ENCODE assay signal across 8 mouse cellular contexts in the genomic region with DNA sequence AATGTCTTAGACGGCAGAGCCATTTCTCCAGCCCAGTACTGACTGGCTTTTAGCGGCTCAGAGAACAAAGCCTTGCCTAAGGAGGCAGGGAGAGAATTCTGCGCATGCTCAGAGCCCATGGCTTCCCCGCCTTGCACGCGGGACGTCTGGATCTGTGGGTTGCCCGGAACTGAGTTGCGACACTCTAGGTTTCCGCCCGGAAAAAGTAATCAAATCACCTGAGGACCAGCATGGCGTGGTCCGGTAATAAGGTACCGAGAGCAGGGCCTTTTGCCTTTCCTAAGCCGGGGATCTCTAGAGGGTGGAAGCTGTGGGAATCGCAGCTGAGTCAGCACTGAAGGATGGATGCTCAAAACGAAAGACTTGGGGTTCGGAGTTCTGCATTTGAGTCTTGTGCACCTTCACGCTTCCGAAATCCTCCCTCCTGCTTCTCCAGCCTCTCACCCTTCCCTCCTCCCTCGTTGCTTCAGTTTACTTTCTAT. TPM values are rescaled to one million over a fixed set of nuclear protein-coding genes. Genes with fewer than 3 reads are reported as not detected.
DNase-seq lines count a peak whose midpoint lies in the region; ATAC-seq and TF ChIP-seq lines count a peak whose summit lies in the region.

A gene (plus strand): TSS at position 105 of the 482 bp plus-strand sequence.

- under 1% methylated on average over 21 of the region's 21 CpGs for WGBS in forebrain, embryonic 14.5 days
- under 1% methylated on average over 21 of the region's 21 CpGs for WGBS in lung, adult 2 months

- peak; percentile 98 for ATAC-seq in cerebellum, adult (ENCODE audit: insufficient number of reproducible peaks, low FRiP score, low TSS enrichment)
- peak; percentile 99 for ATAC-seq in forebrain, embryonic 14.5 days
- ATAC-seq in neutrophil, adult 5-6 weeks (ENCODE audit: extremely low read depth, insufficient number of reproducible peaks, low FRiP score, poor library complexity, severe bottlenecking): peak; percentile 90

- H3K9ac ChIP-seq in ES-Bruce4 (ENCODE audit: low read depth, poor library complexity, severe bottlenecking): peak within 1 kb of the TSS; percentile 80
- peak within 1 kb of the TSS; percentile 84 for H3K9ac ChIP-seq in forebrain, embryonic 14.5 days (ENCODE audit: low read length)

- TF ChIP-seq CTCF in ES-Bruce4 (IDR thresholded peaks at IDR 0.05; ENCODE audit: low read depth, low read length): no peak
- no peak for TF ChIP-seq CTCF in lung, adult 2 months (IDR thresholded peaks at IDR 0.05; ENCODE audit: insufficient read depth, low read length)

- H3K4me2 ChIP-seq in forebrain, embryonic 14.5 days (ENCODE audit: low read length): peak within 1 kb of the TSS; percentile 55

- peak; percentile 99 for DNase-seq in forebrain, embryonic 14.5 days (ENCODE audit: low spot score)
- DNase-seq in heart, postnatal 25 days (ENCODE audit: low spot score): peak; percentile 73
- peak; percentile 88 to 95 for DNase-seq in layer of hippocampus, adult 18-20 months (ENCODE audit: low spot score in 2 of 2)
- peak; percentile 80 for DNase-seq in lung, adult 2 months
- peak; percentile 83 to 90 for DNase-seq in thymus, adult 18-20 months

- H3K9me3 ChIP-seq in ES-Bruce4 (replicated peaks; ENCODE audit: control insufficient read depth, insufficient read depth, low read length, poor library complexity, severe bottlenecking): no peaks in the 10 kb centered on the region
- H3K9me3 ChIP-seq in forebrain, embryonic 14.5 days (replicated peaks; ENCODE audit: control insufficient read depth, low read length): no peaks in the 10 kb centered on the region

- H3K4me1 ChIP-seq in ES-Bruce4 (ENCODE audit: control insufficient read depth, insufficient read depth, low read length): no peaks in the 10 kb centered on the region
- H3K4me1 ChIP-seq in forebrain, embryonic 14.5 days (ENCODE audit: control insufficient read depth, insufficient read depth, low read length): 0 out of 2 replicates have a peak, but pooled peaks cover 3% of the 10 kb centered on the region
- H3K4me1 ChIP-seq in lung, adult 2 months (ENCODE audit: control insufficient read depth, insufficient read depth, low read length): no peaks in the 10 kb centered on the region

- no peak for TF ChIP-seq POLR2A in ES-Bruce4 (IDR thresholded peaks at IDR 0.05; ENCODE audit: insufficient read depth, low read length)
- no peak for TF ChIP-seq POLR2A in lung, adult 2 months (IDR thresholded peaks at IDR 0.05; ENCODE audit: borderline replicate concordance, extremely low read depth, low read depth, low read length)

- peak within 1 kb of the TSS; percentile 90 for H3K4me3 ChIP-seq in ES-Bruce4 (ENCODE audit: low read depth, low read length)
- peak within 1 kb of the TSS; percentile 51 for H3K4me3 ChIP-seq in forebrain, embryonic 14.5 days (ENCODE audit: low read depth, low read length)
- peak within 1 kb of the TSS; percentile 92 for H3K4me3 ChIP-seq in lung, adult 2 months (replicated peaks; ENCODE audit: extremely low read depth, low read depth, low read length)

- H3K27ac ChIP-seq in ES-Bruce4 (ENCODE audit: insufficient read depth, low read length): peak within 1 kb of the TSS; percentile 64
- H3K27ac ChIP-seq in forebrain, embryonic 14.5 days (ENCODE audit: low read depth, low read length): peak within 1 kb of the TSS; percentile 88

- TF ChIP-seq EP300 in ES-Bruce4 (IDR thresholded peaks at IDR 0.05; ENCODE audit: insufficient read depth, low read depth, low read length): peak; percentile 49; the same call in 1 of the 2 replicates

- intact Hi-C loops in heart, postnatal 25 days (cut with DNase I): loop anchor here (5.0 kb wide), 1 partner anchor 70 kb away; no protein-coding TSS in a partner anchor

- H3K36me3 ChIP-seq in ES-Bruce4 (ENCODE audit: control insufficient read depth, insufficient read depth, low read length, poor library complexity, severe bottlenecking): peaks cover 10% of the 10 kb centered on the region
- H3K36me3 ChIP-seq in forebrain, embryonic 14.5 days (ENCODE audit: control insufficient read depth, insufficient read depth, low read length): no peaks in the 10 kb centered on the region

- no peaks in the 10 kb centered on the region for H3K27me3 ChIP-seq in ES-Bruce4 (ENCODE audit: control insufficient read depth, insufficient read depth, low read length, poor library complexity, severe bottlenecking)
- H3K27me3 ChIP-seq in forebrain, embryonic 14.5 days (replicated peaks; ENCODE audit: control insufficient read depth, insufficient read depth, low read length): no peaks in the 10 kb centered on the region

RNA-seq across cellular contexts. Expression of the gene that starts here (rescaled TPM):
- polyA plus RNA-seq in ES-Bruce4 (2011; ENCODE audit: insufficient read depth, insufficient read length, low read depth, missing spikeins): 83.6 and 87.5 TPM in 2 replicates
- polyA plus RNA-seq in forebrain, embryonic 14.5 days (2014; fragmentation: Nextera tagmentation; extraction: Ambion mirVana): 29.7 and 33.4 TPM in 2 replicates
- total RNA-seq in heart, postnatal 25 days (2021): 10 to 100 TPM; 13.1 to 14.4 TPM
- 10 to 100 TPM; 15.3 to 17.5 TPM for total RNA-seq in layer of hippocampus, adult 18-20 months (2021)
- 2.3 and 3.6 TPM in 2 replicates for polyA plus RNA-seq in lung, adult 2 months (2012; rRNA removed)
- 21.9 and 22.1 TPM in 2 replicates for total RNA-seq in neutrophil, adult 5-6 weeks (2017)

Comparison
In these comparisons a context has a peak if more than half of its experiments do, and no peak if none do; other contexts are left out.
1. Peak in every context shown above with its lines: DNase-seq, ATAC-seq, H3K4me3 ChIP-seq and H3K27ac ChIP-seq.